Mouse (Mus musculus): ENCODE measurements around the gene Aktip. TPM values are rescaled to one million over a fixed set of nuclear protein-coding genes. Genes with fewer than 3 reads are reported as not detected.

Aktip gene
- total RNA-seq, 2 experiments from 2014 or later: 99.8 to 102 TPM

GRCm38 (mm10) chr8:91124315-91124714 is 75.5 kb downstream of the Aktip start:
- no peak for DNase-seq

- DNase-seq: no peak
Measured at GRCm38 (mm10) chr8:91118131-91118530, 81.6 kb downstream of the Aktip start.

- no peak for DNase-seq
Measured at GRCm38 (mm10) chr8:91117537-91117936, 82.2 kb downstream of the Aktip start.

- DNase-seq: no peak
Measured at GRCm38 (mm10) chr8:91114910-91115309, 84.9 kb downstream of the Aktip start.

GRCm38 (mm10) chr8:91114428-91114827 is 85.3 kb downstream of the Aktip start:
- no peak for DNase-seq

GRCm38 (mm10) chr8:91111868-91112477 is 87.8 kb downstream of the Aktip start:
- DNase-seq: no peak

GRCm38 (mm10) chr8:91106271-91106670 is 93.5 kb downstream of the Aktip start:
- DNase-seq: no peak

- DNase-seq: no peak
Measured at GRCm38 (mm10) chr8:91098106-91098505, 101.7 kb downstream of the Aktip start.

- DNase-seq: no peak
Measured at GRCm38 (mm10) chr8:91094135-91094534, 105.6 kb downstream of the Aktip start.

- no peak for DNase-seq
Measured at GRCm38 (mm10) chr8:91089601-91090000, 110.2 kb downstream of the Aktip start.

- no peak for DNase-seq
Measured at GRCm38 (mm10) chr8:91088452-91088851, 111.3 kb downstream of the Aktip start.

GRCm38 (mm10) chr8:91082428-91082827 is 117.3 kb downstream of the Aktip start:
- DNase-seq: no peak

GRCm38 (mm10) chr8:91081911-91082310 is 117.9 kb downstream of the Aktip start:
- DNase-seq: no peak

GRCm38 (mm10) chr8:91079678-91080077 is 120.1 kb downstream of the Aktip start:
- no peak for DNase-seq

GRCm38 (mm10) chr8:91077077-91077867 is 122.5 kb downstream of the Aktip start:
- no peak for DNase-seq

- peak; percentile 53 to 56 for DNase-seq
Measured at GRCm38 (mm10) chr8:91070275-91070859, 129.4 kb downstream of the Aktip start.

- DNase-seq: peak; percentile 97
Measured at GRCm38 (mm10) chr8:91069834-91070233, 129.9 kb downstream of the Aktip start, which contains the start of gene Rbl2. Gene Rbl2 (plus strand): TSS chr8:91070057.

GRCm38 (mm10) chr8:91069407-91069806 is 130.4 kb downstream of the Aktip start:
- no peak for DNase-seq

- no peak for DNase-seq
Measured at GRCm38 (mm10) chr8:91065179-91065578, 134.6 kb downstream of the Aktip start.
